In the genomic region with DNA sequence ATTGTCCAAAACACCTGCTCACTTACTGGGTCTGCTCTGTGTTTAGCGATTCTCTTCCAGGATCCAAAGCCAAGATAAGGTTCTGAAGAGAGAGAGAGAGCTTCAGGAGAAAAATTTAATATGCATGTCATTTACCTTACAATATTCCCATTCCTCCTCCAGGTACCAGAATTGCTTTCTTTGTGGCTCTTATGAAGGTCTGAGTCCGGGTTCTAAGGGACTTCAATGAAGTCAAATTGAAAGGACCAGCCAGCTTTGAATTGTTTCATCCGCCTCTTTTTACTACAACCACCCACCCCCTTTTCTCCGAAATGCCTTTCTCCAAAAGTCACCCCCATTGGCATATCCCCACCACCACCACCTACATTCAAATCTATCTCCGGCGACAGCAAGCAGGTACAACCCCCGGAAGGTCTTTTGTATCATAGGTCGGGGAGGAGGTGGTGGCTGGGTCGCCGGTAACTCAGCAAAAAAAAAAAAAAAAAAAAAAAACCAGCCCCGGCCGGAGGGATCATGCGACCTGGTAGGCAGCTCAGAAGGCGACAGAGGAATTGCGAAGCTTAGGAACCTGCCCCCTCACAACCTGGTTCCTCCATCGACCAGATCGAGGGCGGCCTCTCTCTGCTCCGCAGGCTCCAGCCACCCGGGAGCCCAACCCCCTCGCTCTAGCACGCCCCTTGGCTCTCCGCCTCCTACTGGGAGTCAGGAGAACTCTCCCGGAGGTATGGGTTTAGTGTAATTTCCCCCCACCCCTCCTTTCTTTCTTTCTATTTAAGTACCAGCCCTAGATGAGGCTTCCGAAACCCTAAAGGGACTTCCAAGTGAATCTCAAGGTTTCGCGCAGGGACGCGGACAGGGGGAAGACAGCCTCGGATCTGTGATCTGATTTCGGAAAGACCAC, we compare ENCODE assay signal across 8 mouse cellular contexts. TPM values are rescaled to one million over a fixed set of nuclear protein-coding genes. Genes with fewer than 3 reads are reported as not detected.
DNase-seq lines count a peak whose midpoint lies in the region; ATAC-seq lines count a peak whose summit lies in the region.

No protein-coding gene starts in this region.

- peaks cover 42% of the 10 kb centered on the region for H3K4me1 ChIP-seq in hindbrain, embryonic 16.5 days (ENCODE audit: control insufficient read depth, insufficient read depth, low read depth, low read length)

- H3K27me3 ChIP-seq in hindbrain, embryonic 16.5 days (replicated peaks; ENCODE audit: control insufficient read depth, insufficient read depth, low read length): no peaks in the 10 kb centered on the region

- H3K4me3 ChIP-seq in hindbrain, embryonic 16.5 days (ENCODE audit: low read length): peak overlapping the region; percentile 84
- peak overlapping the region; percentile 85 for H3K4me3 ChIP-seq in macrophage (ENCODE audit: inconsistent target)

- no peaks in the 10 kb centered on the region for H3K9me3 ChIP-seq in hindbrain, embryonic 16.5 days (ENCODE audit: control insufficient read depth, low read length)

- H3K79me2 ChIP-seq in macrophage (ENCODE audit: inconsistent target): peaks cover 57% of the 10 kb centered on the region

- peak overlapping the region; percentile 98 for H3K27ac ChIP-seq in hindbrain, embryonic 16.5 days (ENCODE audit: low read depth, low read length)
- peak overlapping the region; percentile 96 for H3K27ac ChIP-seq in macrophage

- no peaks in the 10 kb centered on the region for H3K36me3 ChIP-seq in hindbrain, embryonic 16.5 days (ENCODE audit: control insufficient read depth, insufficient read depth, low read length)
- no peaks in the 10 kb centered on the region; the same call in 1 of the 2 replicates for H3K36me3 ChIP-seq in macrophage (ENCODE audit: inconsistent target)

- peak; percentile 97 for DNase-seq in ZHBTc4 (ENCODE audit: low read depth, low spot score)
- DNase-seq in cerebellum, postnatal 4 days (ENCODE audit: low spot score in 2 of 2): peak; percentile 62 to 79
- DNase-seq in gastrocnemius, adult 18-20 months (ENCODE audit: low spot score): peak; percentile 95
- DNase-seq in left cerebral cortex, adult 18-20 months (ENCODE audit: low spot score in 2 of 2): peak; percentile 84 to 86
- peak; percentile 79 for DNase-seq in retina, postnatal 7 days (ENCODE audit: low read depth, low spot score)
- DNase-seq in urinary bladder, adult 18-20 months (ENCODE audit: low spot score in 2 of 2): peak; percentile 80 to 92

- H3K4me2 ChIP-seq in hindbrain, embryonic 16.5 days (ENCODE audit: low read length): peak overlapping the region; percentile 87

- ATAC-seq in hindbrain, embryonic 16.5 days: peak; percentile 70

- peak overlapping the region; percentile 89 for H3K9ac ChIP-seq in hindbrain, embryonic 16.5 days (ENCODE audit: low read depth, low read length)

- WGBS in hindbrain, embryonic 16.5 days: 1% methylated on average over 31 of the region's 31 CpGs
- 6% methylated on average over 27 of the region's 31 CpGs for WGBS in macrophage (ENCODE audit: missing documents)

RNA-seq across cellular contexts. Expression of gene Bcl2l1, which starts 1.3 kb away (rescaled TPM):
- total RNA-seq in gastrocnemius, adult 18-20 months (2021): 10 to 100 TPM; 20.6 to 30.6 TPM
- 138 and 159 TPM in 2 replicates for polyA plus RNA-seq in hindbrain, embryonic 16.5 days (2015; fragmentation: Nextera tagmentation; extraction: Ambion mirVana)
- 100 to 1,000 TPM; 124 to 130 TPM for total RNA-seq in left cerebral cortex, adult 18-20 months (2021)
- total RNA-seq in macrophage (2018; cell fraction: chromatin; rRNA removed): 100 to 1,000 TPM; 136 to 537 (median 201) TPM
- total RNA-seq in macrophage (2018; cell fraction: cytosol; rRNA removed): 100 to 1,000 TPM in 7 of 26 experiments, 10 to 100 TPM in 19; 72.0 to 192 (median 85.2) TPM
- 100 to 1,000 TPM; 131 to 456 (median 217) TPM for total RNA-seq in macrophage (2018; cell fraction: nucleus; rRNA removed)
- polyA plus RNA-seq in macrophage (2018): 38.6 to 159 TPM (median 48.4 TPM) in 3 replicates

RNA-seq across cellular contexts. Expression of gene Tpx2, which starts 17.5 kb away (rescaled TPM):
- 1 to 10 TPM; 1.6 to 5.3 TPM for total RNA-seq in gastrocnemius, adult 18-20 months (2021)
- polyA plus RNA-seq in hindbrain, embryonic 16.5 days (2015; fragmentation: Nextera tagmentation; extraction: Ambion mirVana): 14.8 and 19.8 TPM in 2 replicates
- total RNA-seq in left cerebral cortex, adult 18-20 months (2021): 1 to 10 TPM; 2.0 to 2.4 TPM
- total RNA-seq in macrophage (2018; cell fraction: chromatin; rRNA removed): 10 to 100 TPM in 5 of 26 experiments, 1 to 10 TPM in 21; 2.1 to 18.9 (median 7.1) TPM
- total RNA-seq in macrophage (2018; cell fraction: cytosol; rRNA removed): 10 to 100 TPM in 13 of 26 experiments, 1 to 10 TPM in 13; 4.3 to 30.1 (median 10.4) TPM
- total RNA-seq in macrophage (2018; cell fraction: nucleus; rRNA removed): 10 to 100 TPM in 12 of 26 experiments, 1 to 10 TPM in 14; 2.6 to 18.6 (median 9.8) TPM
- 3.4 to 14.0 TPM (median 11.8 TPM) in 3 replicates for polyA plus RNA-seq in macrophage (2018)

Comparison
In these comparisons a context has a peak if more than half of its experiments do, and no peak if none do; other contexts are left out.
1. Peak in every context shown above with its lines: DNase-seq, ATAC-seq, H3K4me3 ChIP-seq and H3K27ac ChIP-seq.